Mouse (Mus musculus): Measurements from ENCODE around the gene Wdr83.
A peak's percentile ranks its signal among the peaks of the same experiment; 100 is the strongest.

Gene Wdr83

GRCm38 (mm10) chr8:85074617-85075016, 6.5 kb downstream of the Wdr83 start:
- TF ChIP-seq CTCF (conservative IDR thresholded peaks at IDR 0.05; ENCODE audit: low read length): no peak
- no peak for TF ChIP-seq NANOG (IDR thresholded peaks at IDR 0.05; ENCODE audit: borderline replicate concordance, low read length)
- no peak for TF ChIP-seq POU5F1 (IDR thresholded peaks at IDR 0.05; ENCODE audit: borderline replicate concordance, low read length)
- no peaks in the 10 kb centered on the region for H3K9me3 ChIP-seq (ENCODE audit: low read length)
- peaks cover 52% of the 10 kb centered on the region for H3K4me1 ChIP-seq (replicated peaks; ENCODE audit: low read depth, low read length)
- H3K4me3 ChIP-seq (replicated peaks; ENCODE audit: low read length): no peak overlapping the region
- H3K27me3 ChIP-seq (ENCODE audit: insufficient read depth, low read length): no peaks in the 10 kb centered on the region
- peaks cover 67% of the 10 kb centered on the region for H3K36me3 ChIP-seq (ENCODE audit: insufficient read depth, low read length)

GRCm38 (mm10) chr8:85074167-85074566, 6.9 kb downstream of the Wdr83 start:
- Histone ChIP-seq H3K4me3 (replicated peaks; ENCODE audit: low read length) (peak overlapping the region; percentile 94; the same call in 1 of the 2 replicates), H3K9me3 (ENCODE audit: low read length) (no peaks in the 10 kb centered on the region), H3K36me3 (ENCODE audit: insufficient read depth, low read length) (peaks cover 65% of the 10 kb centered on the region), H3K4me1 (replicated peaks; ENCODE audit: low read depth, low read length) (peaks cover 49% of the 10 kb centered on the region), H3K27me3 (ENCODE audit: insufficient read depth, low read length) (no peaks in the 10 kb centered on the region)
- no peak for TF ChIP-seq NANOG (IDR thresholded peaks at IDR 0.05; ENCODE audit: borderline replicate concordance, low read length)
- no peak for TF ChIP-seq POU5F1 (IDR thresholded peaks at IDR 0.05; ENCODE audit: borderline replicate concordance, low read length)
- no peak for TF ChIP-seq CTCF (conservative IDR thresholded peaks at IDR 0.05; ENCODE audit: low read length)

DNA sequence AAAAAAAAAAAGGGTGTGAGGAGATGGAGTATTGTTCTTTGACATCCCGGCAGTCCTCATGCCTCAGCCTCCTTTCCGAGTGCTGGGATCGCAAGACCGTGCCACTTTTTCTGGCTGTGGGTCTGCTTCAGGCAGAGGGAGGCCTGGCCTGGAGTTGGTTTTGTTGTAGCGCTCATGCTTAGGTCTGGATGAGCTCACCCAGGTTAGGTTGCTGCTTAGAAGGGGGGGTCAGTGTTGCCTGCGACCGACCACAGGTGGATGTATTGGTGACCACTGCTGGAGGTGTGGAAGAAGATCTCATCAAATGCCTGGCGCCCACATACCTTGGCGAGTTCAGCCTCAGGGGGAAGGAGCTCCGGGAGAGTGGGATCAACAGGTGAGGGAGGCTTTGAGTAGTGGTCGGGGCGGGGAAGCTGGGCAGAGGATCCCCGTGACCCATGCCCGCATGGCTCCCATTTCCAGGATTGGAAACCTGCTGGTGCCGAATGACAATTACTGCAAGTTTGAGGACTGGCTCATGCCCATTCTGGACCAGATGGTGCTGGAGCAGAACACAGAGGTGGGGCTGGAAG, 8.0 kb downstream of the Wdr83 start:
- no peaks in the 10 kb centered on the region for H3K9me3 ChIP-seq (ENCODE audit: low read length)
- H3K4me3 ChIP-seq (replicated peaks; ENCODE audit: low read length): peak overlapping the region; percentile 94
- H3K36me3 ChIP-seq (ENCODE audit: insufficient read depth, low read length): peaks cover 65% of the 10 kb centered on the region
- no peak for TF ChIP-seq CTCF (conservative IDR thresholded peaks at IDR 0.05; ENCODE audit: low read length)
- no peak for TF ChIP-seq POU5F1 (IDR thresholded peaks at IDR 0.05; ENCODE audit: borderline replicate concordance, low read length)
- no peak for TF ChIP-seq NANOG (IDR thresholded peaks at IDR 0.05; ENCODE audit: borderline replicate concordance, low read length)
- H3K4me1 ChIP-seq (replicated peaks; ENCODE audit: low read depth, low read length): peaks cover 45% of the 10 kb centered on the region
- no peaks in the 10 kb centered on the region for H3K27me3 ChIP-seq (ENCODE audit: insufficient read depth, low read length)

GRCm38 (mm10) chr8:85072364-85072929, 8.7 kb downstream of the Wdr83 start:
- Histone ChIP-seq H3K4me1 (replicated peaks; ENCODE audit: low read depth, low read length) (peaks cover 50% of the 10 kb centered on the region), H3K4me3 (replicated peaks; ENCODE audit: low read length) (peak overlapping the region; percentile 94), H3K27me3 (ENCODE audit: insufficient read depth, low read length) (no peaks in the 10 kb centered on the region), H3K36me3 (ENCODE audit: insufficient read depth, low read length) (peaks cover 65% of the 10 kb centered on the region), H3K9me3 (ENCODE audit: low read length) (no peaks in the 10 kb centered on the region)
- TF ChIP-seq NANOG (IDR thresholded peaks at IDR 0.05; ENCODE audit: borderline replicate concordance, low read length): no peak
- TF ChIP-seq POU5F1 (IDR thresholded peaks at IDR 0.05; ENCODE audit: borderline replicate concordance, low read length): no peak
- no peak for TF ChIP-seq CTCF (conservative IDR thresholded peaks at IDR 0.05; ENCODE audit: low read length)

- peaks cover 67% of the 10 kb centered on the region for H3K36me3 ChIP-seq (ENCODE audit: insufficient read depth, low read length)
- peaks cover 48% of the 10 kb centered on the region for H3K4me1 ChIP-seq (replicated peaks; ENCODE audit: low read depth, low read length)
- TF ChIP-seq POU5F1 (IDR thresholded peaks at IDR 0.05; ENCODE audit: borderline replicate concordance, low read length) (no peak), NANOG (IDR thresholded peaks at IDR 0.05; ENCODE audit: borderline replicate concordance, low read length) (no peak), CTCF (conservative IDR thresholded peaks at IDR 0.05; ENCODE audit: low read length) (no peak)
- H3K27me3 ChIP-seq (ENCODE audit: insufficient read depth, low read length): no peaks in the 10 kb centered on the region
- no peaks in the 10 kb centered on the region for H3K9me3 ChIP-seq (ENCODE audit: low read length)
- peak within 1 kb of the TSS; percentile 94 for H3K4me3 ChIP-seq (replicated peaks; ENCODE audit: low read length)
Observed at GRCm38 (mm10) chr8:85071514-85072281, 9.4 kb downstream of the Wdr83 start, which contains the start of gene Dhps. Gene Dhps (plus strand): TSS chr8:85071757.

DNA sequence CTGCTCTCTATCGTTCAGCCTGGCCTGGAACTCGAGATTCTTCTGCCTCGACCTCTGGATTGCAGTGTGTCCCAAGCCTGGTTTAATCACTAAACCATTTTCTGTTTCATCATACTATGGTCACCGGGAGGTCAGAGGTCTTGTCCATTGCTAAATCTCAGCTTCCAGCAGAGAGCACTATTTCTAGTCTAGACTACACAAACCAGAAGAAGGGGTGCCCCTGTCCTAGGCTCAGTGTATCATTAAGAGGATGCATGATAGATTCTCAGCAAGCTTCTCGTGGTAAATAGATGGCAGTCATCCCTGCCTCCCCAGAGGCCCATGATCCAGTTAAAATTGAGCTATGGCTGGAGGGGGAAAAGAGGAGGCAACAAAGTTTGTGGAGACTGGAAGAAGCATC, 10.1 kb downstream of the Wdr83 start:
- TF ChIP-seq NANOG (IDR thresholded peaks at IDR 0.05; ENCODE audit: borderline replicate concordance, low read length) (no peak), CTCF (conservative IDR thresholded peaks at IDR 0.05; ENCODE audit: low read length) (no peak), POU5F1 (IDR thresholded peaks at IDR 0.05; ENCODE audit: borderline replicate concordance, low read length) (no peak)
- Histone ChIP-seq H3K4me3 (replicated peaks; ENCODE audit: low read length) (peak overlapping the region; percentile 94), H3K9me3 (ENCODE audit: low read length) (no peaks in the 10 kb centered on the region), H3K4me1 (replicated peaks; ENCODE audit: low read depth, low read length) (peaks cover 43% of the 10 kb centered on the region), H3K36me3 (ENCODE audit: insufficient read depth, low read length) (peaks cover 67% of the 10 kb centered on the region), H3K27me3 (ENCODE audit: insufficient read depth, low read length) (no peaks in the 10 kb centered on the region)

- Histone ChIP-seq H3K27me3 (ENCODE audit: insufficient read depth, low read length) (no peaks in the 10 kb centered on the region), H3K4me3 (replicated peaks; ENCODE audit: low read length) (no peak within 1 kb of the TSS), H3K36me3 (ENCODE audit: insufficient read depth, low read length) (peaks cover 60% of the 10 kb centered on the region), H3K9me3 (ENCODE audit: low read length) (no peaks in the 10 kb centered on the region), H3K4me1 (replicated peaks; ENCODE audit: low read depth, low read length) (peaks cover 25% of the 10 kb centered on the region)
- no peak for TF ChIP-seq POU5F1 (IDR thresholded peaks at IDR 0.05; ENCODE audit: borderline replicate concordance, low read length)
- TF ChIP-seq CTCF (conservative IDR thresholded peaks at IDR 0.05; ENCODE audit: low read length): no peak
- no peak for TF ChIP-seq NANOG (IDR thresholded peaks at IDR 0.05; ENCODE audit: borderline replicate concordance, low read length)
Observed at GRCm38 (mm10) chr8:85067982-85068381, 13.1 kb downstream of the Wdr83 start, which contains the start of gene Gm5741. Gene Gm5741 (minus strand): TSS chr8:85067982.

- TF ChIP-seq CTCF (conservative IDR thresholded peaks at IDR 0.05; ENCODE audit: low read length) (no peak), POU5F1 (IDR thresholded peaks at IDR 0.05; ENCODE audit: borderline replicate concordance, low read length) (no peak), NANOG (IDR thresholded peaks at IDR 0.05; ENCODE audit: borderline replicate concordance, low read length) (no peak)
- Histone ChIP-seq H3K9me3 (ENCODE audit: low read length) (no peaks in the 10 kb centered on the region), H3K4me1 (replicated peaks; ENCODE audit: low read depth, low read length) (peaks cover 31% of the 10 kb centered on the region), H3K36me3 (ENCODE audit: insufficient read depth, low read length) (peaks cover 68% of the 10 kb centered on the region), H3K27me3 (ENCODE audit: insufficient read depth, low read length) (no peaks in the 10 kb centered on the region), H3K4me3 (replicated peaks; ENCODE audit: low read length) (no peak overlapping the region)
Observed at GRCm38 (mm10) chr8:85067155-85067554, 14.0 kb downstream of the Wdr83 start.
